Mouse (Mus musculus) lung, embryonic 16.5 days (tissue): Measurements from ENCODE around the gene Myh9. TPM values are rescaled to one million over a fixed set of nuclear protein-coding genes. Genes with fewer than 3 reads are reported as not detected.
"Not testable (repeated sequence)": the region's sequence is repeated elsewhere in the genome, so short reads cannot be mapped to it uniquely, and the experiment has no call there.

ENCODE experiments used
- ATAC-seq: fragments of 200-750 bp; cut with Nextera tagmentation; 2 replicates; pipeline ENCODE4 v1.8.0; 2017; ENCODE audit warnings: low read depth, mild to moderate bottlenecking, moderate library complexity
- H3K27ac ChIP-seq: fragments of 300-500 bp; sonication (generic); 2 replicates; pipeline ENCODE4 v1.5.1; 2014; ENCODE audit warnings: mild to moderate bottlenecking, control low read depth, low read length
- H3K27me3 ChIP-seq: fragments of 300-500 bp; sonication (generic); 2 replicates; pipeline ENCODE4 v1.6.1; 2014; ENCODE audit warnings: low read depth, low read length, mixed read lengths; ENCODE audit not compliant: control insufficient read depth, insufficient read depth
- H3K36me3 ChIP-seq: fragments of 300-500 bp; sonication (generic); 2 replicates; pipeline ENCODE4 v1.6.1; 2014; ENCODE audit warnings: low read length; ENCODE audit not compliant: control insufficient read depth, insufficient read depth
- H3K4me1 ChIP-seq: fragments of 300-500 bp; sonication (generic); replicated peaks from 2 replicates; pipeline ENCODE4 v1.6.1; 2014; ENCODE audit warnings: low read length, mixed read lengths; ENCODE audit not compliant: control insufficient read depth, insufficient read depth
- H3K4me2 ChIP-seq: fragments of 300-500 bp; sonication (generic); 2 replicates; pipeline ENCODE4 v1.6.1; 2014; ENCODE audit warnings: low read depth, low read length, control low read depth
- H3K4me3 ChIP-seq: fragments of 300-500 bp; sonication (generic); 2 replicates; pipeline ENCODE4 v1.5.1; 2014; ENCODE audit warnings: mild to moderate bottlenecking, low read length, control low read depth
- H3K9ac ChIP-seq: fragments of 300-500 bp; sonication (generic); 2 replicates; pipeline ENCODE4 v1.6.1; 2014; ENCODE audit warnings: low read length, control low read depth
- H3K9me3 ChIP-seq: fragments of 300-500 bp; sonication (generic); 2 replicates; pipeline ENCODE4 v1.6.1; 2016; ENCODE audit warnings: low read length; ENCODE audit not compliant: control insufficient read depth
- WGBS: fragments of 180-500 bp; shearing (Covaris S2); extraction: QIAGEN DNeasy Blood & Tissue Kit; methylation state at CpG from one replicate; pipeline ENCODE4 v1.1.7; 2014; 5-methylcytosine and 5-hydroxymethylcytosine counted together
- polyA plus RNA-seq: library from polyadenylated mRNA; unstranded; fragments of >200 nt; fragmentation: Nextera tagmentation; extraction: Ambion mirVana; gene quantifications from 2 replicates; pipeline ENCODE4 v1.2.1, GENCODE M21; 2015

Myh9 gene
- polyA plus RNA-seq, 1 experiment from 2014 or later, result 77.6 TPM

DNA sequence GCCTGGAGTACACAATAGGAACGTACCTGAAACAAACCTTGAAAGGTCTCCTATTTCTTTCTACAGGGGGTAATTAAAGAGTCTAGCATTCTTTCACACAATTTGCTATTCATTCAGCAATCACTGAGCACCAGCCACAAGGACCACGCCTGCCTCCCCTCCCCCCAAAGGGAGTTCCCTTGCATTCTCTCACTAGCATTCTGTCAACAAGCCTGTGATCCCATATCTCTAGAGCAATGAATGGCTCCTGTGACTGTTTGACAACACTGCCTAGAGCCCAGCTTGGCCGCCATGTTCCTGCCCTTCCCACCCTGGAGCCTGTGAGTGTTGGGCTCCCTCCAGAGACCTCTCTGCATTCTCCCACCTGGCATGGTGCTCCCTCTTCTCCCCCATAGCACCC lies 5.9 kb upstream of the Myh9 start:
- Histone ChIP-seq H3K27ac (no peak overlapping the region), H3K4me1 (peaks cover 23% of the 10 kb centered on the region; the same call in 1 of the 2 replicates), H3K9me3 (no peaks in the 10 kb centered on the region), H3K4me2 (no peak overlapping the region), H3K36me3 (no peaks in the 10 kb centered on the region), H3K4me3 (no peak overlapping the region), H3K27me3 (no peaks in the 10 kb centered on the region), H3K9ac (no peak overlapping the region)
- ATAC-seq, result no peak
- 57% methylated on average over 3 of the region's 3 CpGs for WGBS

GRCm38 (mm10) chr15:77847108-77847507 lies 5.1 kb upstream of the Myh9 start:
- Histone ChIP-seq H3K4me2 (no peak overlapping the region), H3K27me3 (no peaks in the 10 kb centered on the region), H3K27ac (no peak overlapping the region), H3K9ac (no peak overlapping the region), H3K4me3 (no peak overlapping the region), H3K4me1 (peaks cover 23% of the 10 kb centered on the region; the same call in 1 of the 2 replicates), H3K9me3 (no peaks in the 10 kb centered on the region), H3K36me3 (no peaks in the 10 kb centered on the region)
- ATAC-seq, result no peak
- 83% methylated on average over 3 of the region's 3 CpGs for WGBS

DNA sequence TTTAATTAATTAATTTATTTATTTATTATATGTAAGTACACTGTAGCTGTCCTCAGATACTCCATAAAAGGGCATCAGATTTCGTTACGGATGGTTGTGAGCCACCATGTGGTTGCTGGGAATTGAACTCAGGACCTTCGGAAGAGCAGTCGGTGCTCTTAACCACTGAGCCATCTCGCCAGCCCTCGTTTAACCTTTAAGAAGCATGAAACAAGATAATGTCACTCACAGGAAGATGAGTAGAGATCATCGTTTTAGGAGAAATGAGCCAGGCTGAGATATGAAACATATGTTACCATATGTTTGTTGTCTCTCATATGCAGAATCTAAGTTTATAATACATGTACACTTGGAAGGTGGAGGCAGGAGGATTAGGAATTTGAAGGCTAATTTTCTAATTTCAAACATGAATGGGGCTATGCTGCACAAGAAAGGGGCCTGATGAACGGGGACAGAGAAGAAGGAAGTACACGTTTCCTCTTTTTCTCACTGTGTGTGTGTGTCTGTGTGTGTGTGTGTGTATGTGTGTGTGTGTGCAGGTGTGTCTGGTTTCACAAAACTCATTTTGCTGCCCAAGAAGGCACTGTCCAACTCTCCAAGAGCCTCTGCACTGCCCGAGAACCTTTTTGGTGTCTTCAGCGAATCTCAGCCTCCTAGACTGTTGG lies 4.1 kb upstream of the Myh9 start:
- H3K4me3 ChIP-seq, H3K27ac ChIP-seq, H3K27me3 ChIP-seq, ATAC-seq, H3K36me3 ChIP-seq, H3K4me2 ChIP-seq, H3K9me3 ChIP-seq, H3K9ac ChIP-seq: not testable (repeated sequence)
- H3K4me1 ChIP-seq, result peaks cover 20% of the 10 kb centered on the region; the same call in 1 of the 2 replicates
- WGBS, result 74% methylated on average over 11 of the region's 11 CpGs

- H3K4me3 ChIP-seq, result no peak overlapping the region
- H3K9ac ChIP-seq, result no peak overlapping the region
- H3K27ac ChIP-seq, result no peak overlapping the region
- no peak for ATAC-seq
- H3K4me1 ChIP-seq, result peaks cover 22% of the 10 kb centered on the region
- H3K4me2 ChIP-seq, result no peak overlapping the region
- no peaks in the 10 kb centered on the region for H3K9me3 ChIP-seq
- H3K27me3 ChIP-seq, result no peaks in the 10 kb centered on the region
- H3K36me3 ChIP-seq, result no peaks in the 10 kb centered on the region
- 78% methylated on average over 16 of the region's 16 CpGs for WGBS
Observed at GRCm38 (mm10) chr15:77844955-77845635, 3.1 kb upstream of the Myh9 start.

GRCm38 (mm10) chr15:77844048-77844447 lies 2.1 kb upstream of the Myh9 start:
- Histone ChIP-seq H3K27ac (no peak overlapping the region), H3K4me2 (no peak overlapping the region), H3K9ac (no peak overlapping the region), H3K4me3 (no peak overlapping the region), H3K36me3 (no peaks in the 10 kb centered on the region), H3K9me3 (no peaks in the 10 kb centered on the region), H3K4me1 (peaks cover 27% of the 10 kb centered on the region), H3K27me3 (no peaks in the 10 kb centered on the region)
- no peak for ATAC-seq
- WGBS, result 46% methylated on average over 6 of the region's 6 CpGs

- ATAC-seq, H3K4me3 ChIP-seq, H3K36me3 ChIP-seq, H3K9me3 ChIP-seq, H3K9ac ChIP-seq, H3K4me2 ChIP-seq, H3K27me3 ChIP-seq: not testable (repeated sequence)
- Histone ChIP-seq H3K4me1 (peaks cover 28% of the 10 kb centered on the region), H3K27ac (peak overlapping the region; percentile 91)
- WGBS, result 51% methylated on average over 12 of the region's 13 CpGs
Observed at GRCm38 (mm10) chr15:77843494-77844041, 1.6 kb upstream of the Myh9 start.

DNA sequence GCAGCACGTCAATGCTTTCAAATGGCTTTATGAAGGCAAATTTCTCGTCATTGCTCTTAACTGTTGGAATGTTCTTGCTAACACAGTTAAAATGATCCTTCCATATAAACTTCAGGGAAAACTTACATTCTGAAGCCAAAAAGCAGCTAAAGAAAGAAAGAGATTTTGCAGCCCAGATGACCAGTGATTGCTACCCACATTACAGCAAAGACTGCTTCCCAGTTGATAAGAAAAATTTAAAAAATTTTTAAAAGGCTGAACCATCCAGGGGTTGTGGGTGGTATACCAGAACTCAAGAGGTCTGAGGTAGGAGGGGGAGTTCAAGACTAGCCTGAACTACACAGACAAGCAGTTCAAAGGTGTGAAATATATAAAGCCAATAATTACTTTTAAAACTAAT lies 1.1 kb upstream of the Myh9 start:
- H3K4me3 ChIP-seq, result peak overlapping the region; percentile 55
- H3K9me3 ChIP-seq, result no peaks in the 10 kb centered on the region
- peaks cover 30% of the 10 kb centered on the region for H3K4me1 ChIP-seq
- H3K27me3 ChIP-seq, result no peaks in the 10 kb centered on the region
- H3K27ac ChIP-seq, result peak overlapping the region; percentile 91
- H3K4me2 ChIP-seq, result peak overlapping the region; percentile 63
- H3K36me3 ChIP-seq, result no peaks in the 10 kb centered on the region
- ATAC-seq, result no peak
- H3K9ac ChIP-seq, result peak overlapping the region; percentile 64
- WGBS, result 17% methylated on average over 2 of the region's 2 CpGs

- Histone ChIP-seq H3K27me3 (no peaks in the 10 kb centered on the region), H3K4me3 (peak overlapping the region; percentile 98), H3K9ac (peak overlapping the region; percentile 98), H3K27ac (peak overlapping the region; percentile 97), H3K4me2 (peak overlapping the region; percentile 93), H3K9me3 (no peaks in the 10 kb centered on the region), H3K4me1 (peaks cover 46% of the 10 kb centered on the region), H3K36me3 (no peaks in the 10 kb centered on the region)
- ATAC-seq, result peak; percentile 3
- WGBS, result under 1% methylated on average over 79 of the region's 80 CpGs
Observed at GRCm38 (mm10) chr15:77841361-77842046, 471 bp downstream of the Myh9 start.
